Comparison of ENCODE assay signal across 25 mouse cellular contexts in the genomic region with DNA sequence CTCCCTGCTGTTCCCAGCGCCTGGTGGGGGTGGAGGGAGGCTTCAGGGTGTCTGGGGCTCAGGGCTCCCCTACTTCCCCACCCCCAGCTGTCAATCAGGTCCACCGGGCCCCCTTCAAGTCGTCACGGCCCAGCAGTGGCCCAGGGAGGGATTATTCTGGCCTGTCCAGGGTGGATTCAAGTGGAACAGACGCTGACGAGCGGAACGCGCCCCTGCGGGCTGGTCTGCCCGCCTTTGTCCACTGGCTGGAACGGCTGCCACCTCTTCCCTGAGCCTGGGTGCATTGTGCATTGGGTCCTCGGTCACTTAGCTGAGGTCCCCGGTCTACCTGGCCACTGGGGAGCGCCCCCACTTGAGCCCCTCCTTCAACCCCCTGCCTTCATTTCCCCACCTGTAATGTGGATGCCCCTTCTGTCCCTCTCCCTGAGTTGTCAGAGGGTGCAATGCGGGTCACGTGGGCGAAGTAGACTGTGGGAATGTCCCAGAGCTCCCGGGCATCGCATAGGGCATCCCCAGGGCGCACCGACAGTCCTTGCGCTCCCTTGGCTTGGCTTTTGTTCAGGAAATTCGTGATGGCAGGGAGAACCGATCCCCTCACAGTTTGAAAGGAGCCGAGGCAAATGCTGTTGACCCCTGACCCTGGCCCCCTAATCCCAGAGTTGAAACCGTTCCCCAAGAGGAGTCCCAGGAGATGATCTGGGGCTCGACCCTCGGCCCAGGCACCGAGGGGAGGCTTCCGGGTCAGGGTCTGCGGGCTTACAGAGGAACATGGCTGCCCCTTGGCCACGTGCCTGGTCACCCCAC. TPM values are rescaled to one million over a fixed set of nuclear protein-coding genes. Genes with fewer than 3 reads are reported as not detected.
DNase-seq lines count a peak whose midpoint lies in the region; ATAC-seq lines count a peak whose summit lies in the region.
"Had no signal": no experiment of that assay in that cellular context is flagged by ENCODE, and none has a peak within 500 bp of the region (broad histone marks: within the 10 kb centered on the region; RNA-seq: fewer than 3 reads in every experiment).

No protein-coding gene starts in this region.

- H3K4me1 ChIP-seq in hindbrain, embryonic 11.5 days (replicated peaks; ENCODE audit: control insufficient read depth, insufficient read depth, low read length) = peaks cover 5% of the 10 kb centered on the region; the same call in 1 of the 2 replicates
- H3K4me1 ChIP-seq in hindbrain, embryonic 14.5 days (replicated peaks; ENCODE audit: control insufficient read depth, insufficient read depth, low read length) = no peaks in the 10 kb centered on the region
- peaks cover 86% of the 10 kb centered on the region for H3K4me1 ChIP-seq in midbrain, embryonic 10.5 days
- peaks cover 8% of the 10 kb centered on the region; the same call in 1 of the 2 replicates for H3K4me1 ChIP-seq in midbrain, embryonic 15.5 days
- no peaks in the 10 kb centered on the region for H3K4me1 ChIP-seq in embryonic facial prominence, embryonic 13.5 days
- peaks cover 55% of the 10 kb centered on the region for H3K4me1 ChIP-seq in midbrain, embryonic 12.5 days
- H3K4me1 ChIP-seq: intestine, embryonic 15.5 days had no signal

- H3K9me3 ChIP-seq in hindbrain, embryonic 11.5 days (ENCODE audit: control insufficient read depth, low read length) = no peaks in the 10 kb centered on the region
- H3K9me3 ChIP-seq in hindbrain, embryonic 14.5 days (ENCODE audit: control insufficient read depth, low read length) = no peaks in the 10 kb centered on the region
- no peaks in the 10 kb centered on the region for H3K9me3 ChIP-seq in midbrain, embryonic 10.5 days (replicated peaks)
- no peaks in the 10 kb centered on the region for H3K9me3 ChIP-seq in midbrain, embryonic 15.5 days
- H3K9me3 ChIP-seq in embryonic facial prominence, embryonic 13.5 days = no peaks in the 10 kb centered on the region
- H3K9me3 ChIP-seq in midbrain, embryonic 12.5 days = no peaks in the 10 kb centered on the region
- H3K9me3 ChIP-seq: intestine, embryonic 15.5 days; limb, embryonic 13.5 days; liver, embryonic 12.5 days; neural tube, embryonic 12.5 days had no signal

- 53% methylated on average over 33 of the region's 33 CpGs for WGBS in hindbrain, embryonic 11.5 days
- WGBS in hindbrain, embryonic 14.5 days = 53% methylated on average over 33 of the region's 33 CpGs
- 28% methylated on average over 33 of the region's 33 CpGs for WGBS in midbrain, embryonic 10.5 days
- WGBS in midbrain, embryonic 15.5 days = 21% methylated on average over 33 of the region's 33 CpGs
- WGBS in embryonic facial prominence, embryonic 13.5 days = 51% methylated on average over 33 of the region's 33 CpGs
- 16% methylated on average over 33 of the region's 33 CpGs for WGBS in midbrain, embryonic 12.5 days

- no peak for ATAC-seq in hindbrain, embryonic 11.5 days (ENCODE audit: low FRiP score)
- no peak for ATAC-seq in hindbrain, embryonic 14.5 days (ENCODE audit: low FRiP score)
- ATAC-seq in midbrain, embryonic 15.5 days (replicated peaks) = no peak
- no peak for ATAC-seq in embryonic facial prominence, embryonic 13.5 days (ENCODE audit: insufficient number of reproducible peaks, insufficient read depth, low FRiP score, low TSS enrichment, low read depth)
- peak; percentile 66 for ATAC-seq in midbrain, embryonic 12.5 days (ENCODE audit: low FRiP score, low read depth)
- no peak for ATAC-seq in erythroblast, adult 5-6 weeks (replicated peaks; ENCODE audit: low FRiP score, poor library complexity, severe bottlenecking)
- ATAC-seq: activated CD4-positive, CD25-positive, alpha-beta regulatory T cell, adult 4 months; intestine, embryonic 15.5 days; liver, embryonic 12.5 days had no signal

- no peak for DNase-seq in hindbrain, embryonic 11.5 days (ENCODE audit: low spot score)
- DNase-seq in hindbrain, embryonic 14.5 days (ENCODE audit: low spot score) = no peak
- peak; percentile 88 for DNase-seq in midbrain, embryonic 10.5 days (ENCODE audit: low spot score)
- DNase-seq in cerebellum, postnatal 4 days (ENCODE audit: low spot score in 2 of 2) = no peak
- DNase-seq: cerebellum, adult 18-20 months; cerebellum, postnatal 14 days; gastrocnemius, postnatal 14 days; heart, adult 11 months; kidney, postnatal 36 days; layer of hippocampus, postnatal 36 days; lung, adult 18-20 months; lung, postnatal 10 days; retina, postnatal 1 day; thymus, postnatal 14 days had no signal

- peaks cover 2% of the 10 kb centered on the region; the same call in 1 of the 2 replicates for H3K27me3 ChIP-seq in hindbrain, embryonic 11.5 days (ENCODE audit: control insufficient read depth, insufficient read depth, low read length)
- no peaks in the 10 kb centered on the region for H3K27me3 ChIP-seq in hindbrain, embryonic 14.5 days (ENCODE audit: control insufficient read depth, insufficient read depth, low read length)
- peaks cover 61% of the 10 kb centered on the region for H3K27me3 ChIP-seq in midbrain, embryonic 10.5 days (ENCODE audit: low read depth, poor library complexity, severe bottlenecking)
- H3K27me3 ChIP-seq in midbrain, embryonic 15.5 days (replicated peaks) = no peaks in the 10 kb centered on the region
- peaks cover 15% of the 10 kb centered on the region for H3K27me3 ChIP-seq in embryonic facial prominence, embryonic 13.5 days
- H3K27me3 ChIP-seq in midbrain, embryonic 12.5 days = peaks cover 41% of the 10 kb centered on the region

- H3K9ac ChIP-seq in hindbrain, embryonic 11.5 days (ENCODE audit: low read depth, low read length) = peak overlapping the region; percentile 11; the same call in 1 of the 2 replicates
- no peak overlapping the region for H3K9ac ChIP-seq in hindbrain, embryonic 14.5 days
- H3K9ac ChIP-seq in midbrain, embryonic 15.5 days = no peak overlapping the region
- H3K9ac ChIP-seq in embryonic facial prominence, embryonic 13.5 days = peak overlapping the region; percentile 7; the same call in 1 of the 2 replicates
- peak overlapping the region; percentile 31; the same call in 1 of the 2 replicates for H3K9ac ChIP-seq in midbrain, embryonic 12.5 days (replicated peaks)
- H3K9ac ChIP-seq: intestine, embryonic 15.5 days; limb, embryonic 13.5 days; liver, embryonic 12.5 days; neural tube, embryonic 12.5 days had no signal

- no peaks in the 10 kb centered on the region for H3K36me3 ChIP-seq in hindbrain, embryonic 11.5 days (ENCODE audit: control insufficient read depth, insufficient read depth, low read length)
- H3K36me3 ChIP-seq in hindbrain, embryonic 14.5 days (replicated peaks; ENCODE audit: control insufficient read depth, insufficient read depth) = no peaks in the 10 kb centered on the region
- no peaks in the 10 kb centered on the region for H3K36me3 ChIP-seq in midbrain, embryonic 10.5 days
- H3K36me3 ChIP-seq in midbrain, embryonic 15.5 days (replicated peaks) = no peaks in the 10 kb centered on the region
- H3K36me3 ChIP-seq in embryonic facial prominence, embryonic 13.5 days = no peaks in the 10 kb centered on the region
- no peaks in the 10 kb centered on the region for H3K36me3 ChIP-seq in midbrain, embryonic 12.5 days
- H3K36me3 ChIP-seq: intestine, embryonic 15.5 days; limb, embryonic 13.5 days; liver, embryonic 12.5 days; neural tube, embryonic 12.5 days had no signal

- no peak overlapping the region for H3K4me3 ChIP-seq in hindbrain, embryonic 11.5 days (ENCODE audit: low read depth, low read length)
- no peak overlapping the region for H3K4me3 ChIP-seq in hindbrain, embryonic 14.5 days (replicated peaks; ENCODE audit: low read length)
- peak overlapping the region; percentile 38 for H3K4me3 ChIP-seq in midbrain, embryonic 10.5 days
- H3K4me3 ChIP-seq in midbrain, embryonic 15.5 days = no peak overlapping the region
- H3K4me3 ChIP-seq in embryonic facial prominence, embryonic 13.5 days = no peak overlapping the region
- no peak overlapping the region for H3K4me3 ChIP-seq in midbrain, embryonic 12.5 days
- H3K4me3 ChIP-seq: intestine, embryonic 15.5 days; limb, embryonic 13.5 days; liver, embryonic 12.5 days; neural tube, embryonic 12.5 days had no signal

- peak overlapping the region; percentile 51; the same call in 1 of the 2 replicates for H3K27ac ChIP-seq in hindbrain, embryonic 11.5 days (ENCODE audit: low read depth, low read length)
- no peak overlapping the region for H3K27ac ChIP-seq in hindbrain, embryonic 14.5 days
- peak overlapping the region; percentile 96 for H3K27ac ChIP-seq in midbrain, embryonic 10.5 days (replicated peaks)
- H3K27ac ChIP-seq in midbrain, embryonic 15.5 days = no peak overlapping the region
- H3K27ac ChIP-seq in embryonic facial prominence, embryonic 13.5 days = no peak overlapping the region
- H3K27ac ChIP-seq in midbrain, embryonic 12.5 days (replicated peaks) = peak overlapping the region; percentile 93
- H3K27ac ChIP-seq: intestine, embryonic 15.5 days; limb, embryonic 13.5 days; liver, embryonic 12.5 days; neural tube, embryonic 12.5 days had no signal

- H3K4me2 ChIP-seq in hindbrain, embryonic 11.5 days (replicated peaks; ENCODE audit: low read depth, low read length) = no peak overlapping the region
- H3K4me2 ChIP-seq in hindbrain, embryonic 14.5 days (replicated peaks) = no peak overlapping the region
- H3K4me2 ChIP-seq in midbrain, embryonic 15.5 days = no peak overlapping the region
- H3K4me2 ChIP-seq in embryonic facial prominence, embryonic 13.5 days = no peak overlapping the region
- H3K4me2 ChIP-seq in midbrain, embryonic 12.5 days (replicated peaks) = peak overlapping the region; percentile 32
- H3K4me2 ChIP-seq: heart, embryonic 11.5 days; intestine, embryonic 15.5 days; limb, embryonic 13.5 days; liver, embryonic 12.5 days; neural tube, embryonic 12.5 days had no signal

RNA-seq across cellular contexts. Expression of gene Efna2, which starts 17.7 kb away (rescaled TPM):
- polyA plus RNA-seq in hindbrain, embryonic 11.5 days (2014; fragmentation: Nextera tagmentation; extraction: Ambion mirVana) = 24.8 and 34.2 TPM in 2 replicates
- 25.9 and 26.2 TPM in 2 replicates for polyA plus RNA-seq in hindbrain, embryonic 14.5 days (2014; fragmentation: Nextera tagmentation; extraction: Ambion mirVana)
- 56.6 and 64.5 TPM in 2 replicates for polyA plus RNA-seq in midbrain, embryonic 10.5 days (2016; fragmentation: Nextera tagmentation; extraction: Ambion mirVana)
- 53.4 and 54.6 TPM in 2 replicates for polyA plus RNA-seq in midbrain, embryonic 15.5 days (2015; fragmentation: Nextera tagmentation; extraction: Ambion mirVana)
- polyA plus RNA-seq in embryonic facial prominence, embryonic 13.5 days (2015; fragmentation: Nextera tagmentation; extraction: Ambion mirVana) = 26.8 and 38.8 TPM in 2 replicates
- 114 and 127 TPM in 2 replicates for polyA plus RNA-seq in midbrain, embryonic 12.5 days (2016; fragmentation: Nextera tagmentation; extraction: Ambion mirVana)
- not detected in 2 replicates for total RNA-seq in erythroblast, adult 5-6 weeks (2015; ENCODE audit: low replicate concordance)
- total RNA-seq in erythroblast, adult 5-6 weeks (2017; ENCODE audit: low replicate concordance) = not detected in 2 replicates
- total RNA-seq: hematopoietic stem cell, adult 5-6 weeks had no signal
- polyA plus RNA-seq: activated CD4-positive, CD25-positive, alpha-beta regulatory T cell, adult 4 months had no signal

RNA-seq across cellular contexts. Expression of gene 1600002K03Rik, which starts 24.2 kb away (rescaled TPM):
- 7.6 and 9.4 TPM in 2 replicates for polyA plus RNA-seq in hindbrain, embryonic 11.5 days (2014; fragmentation: Nextera tagmentation; extraction: Ambion mirVana)
- 7.0 and 7.7 TPM in 2 replicates for polyA plus RNA-seq in hindbrain, embryonic 14.5 days (2014; fragmentation: Nextera tagmentation; extraction: Ambion mirVana)
- polyA plus RNA-seq in midbrain, embryonic 10.5 days (2016; fragmentation: Nextera tagmentation; extraction: Ambion mirVana) = 10.6 and 11.2 TPM in 2 replicates
- 13.3 and 14.7 TPM in 2 replicates for polyA plus RNA-seq in midbrain, embryonic 15.5 days (2015; fragmentation: Nextera tagmentation; extraction: Ambion mirVana)
- polyA plus RNA-seq in embryonic facial prominence, embryonic 13.5 days (2015; fragmentation: Nextera tagmentation; extraction: Ambion mirVana) = 11.0 and 11.6 TPM in 2 replicates
- 12.9 and 13.6 TPM in 2 replicates for polyA plus RNA-seq in midbrain, embryonic 12.5 days (2016; fragmentation: Nextera tagmentation; extraction: Ambion mirVana)
- total RNA-seq in erythroblast, adult 5-6 weeks (2015; ENCODE audit: low replicate concordance) = 7.5 TPM in 1 of 2 replicates, not detected in the other
- 5.9 TPM in 1 of 2 replicates, not detected in the other for total RNA-seq in erythroblast, adult 5-6 weeks (2017; ENCODE audit: low replicate concordance)

RNA-seq across cellular contexts. Expression of gene Mum1, which starts 29.3 kb away (rescaled TPM):
- 49.4 and 57.3 TPM in 2 replicates for polyA plus RNA-seq in hindbrain, embryonic 11.5 days (2014; fragmentation: Nextera tagmentation; extraction: Ambion mirVana)
- polyA plus RNA-seq in hindbrain, embryonic 14.5 days (2014; fragmentation: Nextera tagmentation; extraction: Ambion mirVana) = 29.0 and 32.9 TPM in 2 replicates
- 154 and 166 TPM in 2 replicates for polyA plus RNA-seq in midbrain, embryonic 10.5 days (2016; fragmentation: Nextera tagmentation; extraction: Ambion mirVana)
- 56.4 and 59.5 TPM in 2 replicates for polyA plus RNA-seq in midbrain, embryonic 15.5 days (2015; fragmentation: Nextera tagmentation; extraction: Ambion mirVana)
- polyA plus RNA-seq in embryonic facial prominence, embryonic 13.5 days (2015; fragmentation: Nextera tagmentation; extraction: Ambion mirVana) = 96.1 and 97.6 TPM in 2 replicates
- polyA plus RNA-seq in midbrain, embryonic 12.5 days (2016; fragmentation: Nextera tagmentation; extraction: Ambion mirVana) = 151 and 195 TPM in 2 replicates
- 1.3 and 4.4 TPM in 2 replicates for total RNA-seq in erythroblast, adult 5-6 weeks (2015; ENCODE audit: low replicate concordance)
- total RNA-seq in erythroblast, adult 5-6 weeks (2017; ENCODE audit: low replicate concordance) = 14.7 and 24.0 TPM in 2 replicates

RNA-seq across cellular contexts. Expression of gene Cirbp, which starts 31.2 kb away (rescaled TPM):
- 83.4 and 90.4 TPM in 2 replicates for polyA plus RNA-seq in hindbrain, embryonic 11.5 days (2014; fragmentation: Nextera tagmentation; extraction: Ambion mirVana)
- polyA plus RNA-seq in hindbrain, embryonic 14.5 days (2014; fragmentation: Nextera tagmentation; extraction: Ambion mirVana) = 203 and 252 TPM in 2 replicates
- polyA plus RNA-seq in midbrain, embryonic 10.5 days (2016; fragmentation: Nextera tagmentation; extraction: Ambion mirVana) = 91.8 and 135 TPM in 2 replicates
- polyA plus RNA-seq in midbrain, embryonic 15.5 days (2015; fragmentation: Nextera tagmentation; extraction: Ambion mirVana) = 364 and 392 TPM in 2 replicates
- 142 and 162 TPM in 2 replicates for polyA plus RNA-seq in embryonic facial prominence, embryonic 13.5 days (2015; fragmentation: Nextera tagmentation; extraction: Ambion mirVana)
- 227 and 233 TPM in 2 replicates for polyA plus RNA-seq in midbrain, embryonic 12.5 days (2016; fragmentation: Nextera tagmentation; extraction: Ambion mirVana)
- 3.6 and 3.7 TPM in 2 replicates for total RNA-seq in erythroblast, adult 5-6 weeks (2015; ENCODE audit: low replicate concordance)
- total RNA-seq in erythroblast, adult 5-6 weeks (2017; ENCODE audit: low replicate concordance) = 14.6 and 16.3 TPM in 2 replicates

RNA-seq across cellular contexts. Expression of gene Midn, which starts 48.9 kb away (rescaled TPM):
- polyA plus RNA-seq in hindbrain, embryonic 11.5 days (2014; fragmentation: Nextera tagmentation; extraction: Ambion mirVana) = 66.7 and 67.1 TPM in 2 replicates
- polyA plus RNA-seq in hindbrain, embryonic 14.5 days (2014; fragmentation: Nextera tagmentation; extraction: Ambion mirVana) = 44.1 and 54.4 TPM in 2 replicates
- 17.8 and 19.7 TPM in 2 replicates for polyA plus RNA-seq in midbrain, embryonic 10.5 days (2016; fragmentation: Nextera tagmentation; extraction: Ambion mirVana)
- 29.5 and 29.9 TPM in 2 replicates for polyA plus RNA-seq in midbrain, embryonic 15.5 days (2015; fragmentation: Nextera tagmentation; extraction: Ambion mirVana)
- polyA plus RNA-seq in embryonic facial prominence, embryonic 13.5 days (2015; fragmentation: Nextera tagmentation; extraction: Ambion mirVana) = 21.2 and 25.7 TPM in 2 replicates
- 41.7 and 46.4 TPM in 2 replicates for polyA plus RNA-seq in midbrain, embryonic 12.5 days (2016; fragmentation: Nextera tagmentation; extraction: Ambion mirVana)
- 5.0 and 7.7 TPM in 2 replicates for total RNA-seq in erythroblast, adult 5-6 weeks (2015; ENCODE audit: low replicate concordance)
- total RNA-seq in erythroblast, adult 5-6 weeks (2017; ENCODE audit: low replicate concordance) = 3.9 and 7.4 TPM in 2 replicates

Comparison
In these comparisons a context has a peak if more than half of its experiments do, and no peak if none do; other contexts are left out.
1. H3K27ac ChIP-seq: peak in hindbrain, embryonic 11.5 days (single experiment), midbrain, embryonic 10.5 days (single experiment) and midbrain, embryonic 12.5 days (single experiment); none in hindbrain, embryonic 14.5 days (single experiment), midbrain, embryonic 15.5 days (single experiment) and embryonic facial prominence, embryonic 13.5 days (single experiment).
2. H3K9ac ChIP-seq: peak in hindbrain, embryonic 11.5 days (single experiment), embryonic facial prominence, embryonic 13.5 days (single experiment) and midbrain, embryonic 12.5 days (single experiment); none in hindbrain, embryonic 14.5 days (single experiment) and midbrain, embryonic 15.5 days (single experiment).